Mouse (Mus musculus) liver, adult 2 months (tissue): ENCODE measurements around the gene Cckar. TPM values are rescaled to one million over a fixed set of nuclear protein-coding genes. Genes with fewer than 3 reads are reported as not detected.

Experiments used
- DNase-seq: peaks from one replicate; pipeline ENCODE4 v3.0.0-alpha.2; 2011; ENCODE audit warnings: low read depth, low spot score; ENCODE audit errors: extremely low read depth
- H3K27ac ChIP-seq: fragments of 200-500 bp; replicated peaks from 2 replicates; pipeline ENCODE4 v1.5.1; 2012; ENCODE audit warnings: low read depth, mild to moderate bottlenecking, control low read depth, inconsistent platforms, low read length; ENCODE audit not compliant: insufficient read depth
- H3K27me3 ChIP-seq: fragments of 200-500 bp; 2 replicates; pipeline ENCODE4 v1.6.1; 2012; ENCODE audit warnings: mild to moderate bottlenecking, moderate library complexity, low read length, inconsistent platforms; ENCODE audit not compliant: control insufficient read depth, insufficient read depth
- H3K36me3 ChIP-seq: fragments of 200-500 bp; 2 replicates; pipeline ENCODE4 v1.6.1; 2012; ENCODE audit warnings: low read length, inconsistent platforms; ENCODE audit not compliant: control insufficient read depth, insufficient read depth
- H3K4me1 ChIP-seq: fragments of 200-500 bp; 2 replicates; pipeline ENCODE4 v1.6.1; 2011; ENCODE audit warnings: low read length; ENCODE audit not compliant: control insufficient read depth, insufficient read depth
- H3K4me3 ChIP-seq: fragments of 200-500 bp; 2 replicates; pipeline ENCODE4 v1.5.1; 2011; ENCODE audit warnings: low read depth, mild to moderate bottlenecking, control low read depth, low read length, moderate library complexity; ENCODE audit not compliant: insufficient read depth
- H3K79me2 ChIP-seq: fragments of 200-500 bp; 2 replicates; pipeline ENCODE4 v1.6.1; 2012; ENCODE audit warnings: inconsistent platforms, mild to moderate bottlenecking, low read length, moderate library complexity; ENCODE audit not compliant: control insufficient read depth, insufficient read depth
- H3K9ac ChIP-seq: fragments of 200-500 bp; 2 replicates; pipeline ENCODE4 v1.6.1; 2012; ENCODE audit warnings: low read depth, mild to moderate bottlenecking, control low read depth, inconsistent platforms, low read length
- CTCF ChIP-seq: fragments of 200-500 bp; IDR thresholded peaks from 2 replicates; pipeline ENCODE4 v1.5.1; 2011; ENCODE audit warnings: low read depth, low read length, control low read depth
- POLR2A ChIP-seq: fragments of 200-500 bp; IDR thresholded peaks from 2 replicates; pipeline ENCODE4 v1.6.1; 2011; ENCODE audit warnings: low read length, control low read depth; ENCODE audit not compliant: insufficient read depth; ENCODE audit errors: extremely low read depth
- WGBS: fragments of 180-500 bp; shearing (Covaris S2); methylation state at CpG from one replicate; pipeline ENCODE4 v1.1.7; 2018; 5-methylcytosine and 5-hydroxymethylcytosine counted together
- polyA plus RNA-seq: library from polyadenylated mRNA; depleted of rRNA; stranded (reverse); fragments of >200 nt; gene quantifications from 2 replicates; pipeline ENCODE4 v1.2.3, GENCODE M21; 2012; rRNA removed
- total RNA-seq: library from RNA; depleted of rRNA; stranded (reverse); fragments of >200 nt; gene quantifications from 2 replicates; pipeline ENCODE4 v1.2.3, GENCODE M21; 2014; rRNA removed

Cckar gene
- total RNA-seq (0.13 and 0.37 TPM in 2 replicates), polyA plus RNA-seq (not detected in 2 replicates)

DNA sequence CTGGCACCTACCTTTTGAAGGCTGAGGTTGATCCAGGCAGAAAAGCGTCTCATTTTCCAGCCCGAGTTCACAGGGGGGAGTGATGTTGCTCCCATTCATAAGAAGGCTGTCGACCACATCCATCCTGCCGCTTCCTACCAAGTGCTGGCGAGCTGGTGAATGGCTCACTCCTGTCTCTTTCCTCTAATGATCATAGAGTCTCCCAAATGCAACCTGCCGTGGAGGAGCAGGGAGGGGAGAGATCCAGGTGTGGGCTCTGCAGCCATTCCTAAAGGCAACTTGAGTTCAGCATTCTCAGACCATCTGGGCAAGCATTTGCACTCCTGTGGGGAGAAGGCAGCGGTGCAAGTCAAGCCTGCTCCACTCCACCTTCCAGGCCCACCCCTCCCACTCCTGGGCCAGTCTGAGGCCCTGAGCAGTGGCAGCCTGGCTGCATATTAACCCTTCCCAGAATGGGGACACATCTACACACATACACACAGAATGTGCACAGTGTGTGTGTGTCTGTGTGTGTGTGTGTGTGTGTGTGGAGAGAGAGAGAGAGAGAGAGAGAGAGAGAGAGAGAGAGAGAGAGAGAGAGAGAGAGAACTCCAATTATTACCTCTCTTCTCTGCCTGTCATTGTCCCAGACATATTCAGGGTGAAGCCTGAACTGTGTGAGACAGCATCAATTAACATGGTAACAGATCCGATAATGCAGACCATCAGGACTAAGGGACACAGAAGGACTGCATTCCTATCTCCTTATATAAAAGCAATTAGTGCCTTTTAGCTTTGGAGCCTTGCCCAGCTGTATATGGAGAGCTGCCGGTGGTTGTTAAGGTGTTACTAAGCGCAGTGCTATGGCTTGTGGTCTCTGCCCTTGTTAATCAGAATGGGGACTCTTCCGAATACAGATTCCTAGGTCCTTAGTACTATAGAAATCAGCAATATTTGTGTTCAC is at the start of gene Cckar:
Gene Cckar, minus strand, starts transcription at position 471 of the 943 bp plus-strand sequence.
- DNase-seq: no peak
- H3K4me3 ChIP-seq: no peak within 1 kb of the TSS
- WGBS: 61% methylated on average over 11 of the region's 11 CpGs
- H3K27ac ChIP-seq: no peak within 1 kb of the TSS
- no peak within 1 kb of the TSS for H3K9ac ChIP-seq
- no peaks in the 10 kb centered on the region for H3K79me2 ChIP-seq
- TF ChIP-seq CTCF: no peak
- TF ChIP-seq POLR2A: no peak
- no peaks in the 10 kb centered on the region for H3K36me3 ChIP-seq
- H3K4me1 ChIP-seq: no peaks in the 10 kb centered on the region
- no peaks in the 10 kb centered on the region for H3K27me3 ChIP-seq

DNA sequence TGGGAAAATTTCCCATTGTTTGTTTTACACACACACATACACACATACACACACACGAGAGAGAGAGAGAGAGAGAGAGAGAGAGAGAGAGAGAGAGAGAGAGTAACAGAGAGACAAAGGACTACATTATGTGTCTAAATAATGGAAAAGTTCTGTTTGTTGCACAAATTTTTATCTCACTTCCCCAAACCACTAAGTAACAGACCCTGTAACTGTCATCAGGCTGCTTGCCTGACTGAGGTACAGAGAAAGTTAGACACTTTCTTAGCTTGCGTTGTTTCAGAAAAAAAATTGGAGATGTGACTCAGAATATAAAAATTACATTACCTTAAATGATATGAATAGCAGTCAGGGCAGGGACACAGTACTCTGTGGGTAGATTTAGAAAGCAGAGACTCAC is 36.6 kb upstream of the Cckar start:
- no peaks in the 10 kb centered on the region for H3K4me1 ChIP-seq
- H3K27me3 ChIP-seq: no peaks in the 10 kb centered on the region
- no peaks in the 10 kb centered on the region for H3K79me2 ChIP-seq
- H3K4me3 ChIP-seq: no peak overlapping the region
- 64% methylated on average over 2 of the region's 2 CpGs for WGBS
- no peak overlapping the region for H3K9ac ChIP-seq
- no peak for DNase-seq
- H3K36me3 ChIP-seq: no peaks in the 10 kb centered on the region
- TF ChIP-seq POLR2A (no peak), CTCF (no peak)
- H3K27ac ChIP-seq: no peak overlapping the region

DNA sequence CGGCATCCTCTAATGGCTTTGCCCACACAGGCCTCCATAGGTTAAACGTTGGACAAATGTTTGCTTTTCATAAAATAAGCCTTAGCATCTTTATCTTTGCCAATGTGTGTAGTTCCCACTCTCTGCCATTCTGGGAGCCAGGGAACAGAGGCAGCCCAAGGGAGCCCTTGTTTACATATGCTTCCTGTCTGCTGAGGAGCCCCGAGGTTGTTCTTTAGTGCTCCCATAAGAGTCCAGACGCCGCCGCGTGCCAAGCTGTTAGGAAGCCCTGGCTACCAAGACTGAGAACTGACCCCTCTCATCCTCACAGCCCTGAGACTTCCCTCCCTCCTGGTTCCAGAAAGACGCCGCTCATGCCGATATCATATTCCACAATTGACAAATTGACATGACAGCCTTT is 25.4 kb upstream of the Cckar start:
- no peak for DNase-seq
- Histone ChIP-seq H3K27ac (no peak overlapping the region), H3K4me3 (no peak overlapping the region), H3K9ac (no peak overlapping the region), H3K79me2 (no peaks in the 10 kb centered on the region), H3K36me3 (no peaks in the 10 kb centered on the region), H3K4me1 (no peaks in the 10 kb centered on the region), H3K27me3 (no peaks in the 10 kb centered on the region)
- 52% methylated on average over 10 of the region's 10 CpGs for WGBS
- TF ChIP-seq CTCF: no peak
- TF ChIP-seq POLR2A: no peak

DNA sequence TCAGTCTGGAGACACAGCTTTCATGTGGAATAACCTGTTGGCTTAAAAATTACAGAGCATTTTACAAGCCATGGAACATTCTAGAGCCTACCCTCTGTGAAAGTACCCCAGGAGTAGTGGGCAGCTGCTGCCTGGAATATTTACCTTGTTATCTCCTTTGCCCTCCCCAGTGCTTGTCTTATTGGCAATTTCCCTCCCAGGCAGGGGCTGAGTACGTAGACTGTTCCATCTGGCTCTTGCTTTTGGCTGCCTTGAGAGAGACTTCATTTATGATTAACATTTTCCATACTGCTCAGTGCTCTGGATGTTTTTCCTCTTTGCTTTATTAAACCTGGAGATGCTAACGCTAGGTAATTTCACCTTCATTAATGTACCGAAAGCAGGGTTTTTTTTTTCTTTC is 20.1 kb upstream of the Cckar start:
- H3K4me3 ChIP-seq: no peak overlapping the region
- no peak for DNase-seq
- TF ChIP-seq CTCF (no peak), POLR2A (no peak)
- no peaks in the 10 kb centered on the region for H3K27me3 ChIP-seq
- no peaks in the 10 kb centered on the region for H3K36me3 ChIP-seq
- H3K9ac ChIP-seq: no peak overlapping the region
- WGBS: 70% methylated on average over 3 of the region's 3 CpGs
- no peaks in the 10 kb centered on the region for H3K4me1 ChIP-seq
- H3K79me2 ChIP-seq: no peaks in the 10 kb centered on the region
- H3K27ac ChIP-seq: no peak overlapping the region

DNA sequence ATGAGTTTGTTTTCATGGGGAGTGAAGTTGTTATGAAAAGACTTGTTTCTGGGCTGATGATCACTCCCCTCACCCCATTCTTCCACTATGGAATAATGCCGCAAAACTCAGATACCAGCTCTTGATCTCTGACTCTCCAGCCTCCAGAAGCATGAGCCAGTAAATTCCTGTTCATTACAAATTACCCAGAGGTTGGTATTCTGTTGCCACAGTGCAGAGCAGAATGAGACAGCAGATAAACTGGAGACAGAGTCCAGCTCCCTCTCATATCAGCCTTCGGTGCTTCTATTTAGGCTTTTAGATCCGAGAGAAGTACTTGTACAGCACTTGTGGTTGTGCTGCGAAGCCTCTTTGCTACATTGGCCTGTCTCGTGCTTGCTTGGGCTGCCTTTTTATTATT is 18.5 kb upstream of the Cckar start:
- WGBS: 82% methylated on average over 5 of the region's 5 CpGs
- H3K9ac ChIP-seq: no peak overlapping the region
- no peaks in the 10 kb centered on the region for H3K36me3 ChIP-seq
- TF ChIP-seq CTCF: no peak
- TF ChIP-seq POLR2A: no peak
- H3K27me3 ChIP-seq: no peaks in the 10 kb centered on the region
- H3K79me2 ChIP-seq: no peaks in the 10 kb centered on the region
- no peak overlapping the region for H3K27ac ChIP-seq
- no peak overlapping the region for H3K4me3 ChIP-seq
- H3K4me1 ChIP-seq: no peaks in the 10 kb centered on the region
- no peak for DNase-seq

DNA sequence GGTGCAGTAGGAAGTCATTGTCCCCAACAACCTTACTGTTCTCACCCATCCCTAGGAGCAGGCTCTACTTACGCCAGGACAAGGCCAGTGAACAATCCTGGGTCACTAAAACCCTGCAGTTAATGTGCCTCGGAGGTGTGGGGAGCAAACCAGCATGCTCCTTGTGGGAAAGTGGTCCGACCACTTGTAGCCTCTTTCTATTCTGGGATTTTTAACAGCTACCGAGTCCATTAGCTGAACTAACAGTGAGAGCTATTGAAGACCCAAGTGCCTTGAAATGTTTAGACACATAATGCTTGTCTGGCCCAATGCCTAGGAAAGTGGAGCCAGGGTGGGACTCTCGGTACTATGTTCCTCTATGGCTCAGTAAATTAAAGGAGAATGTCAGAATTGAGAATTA is 9.0 kb upstream of the Cckar start:
- 69% methylated on average over 5 of the region's 5 CpGs for WGBS
- H3K27ac ChIP-seq: no peak overlapping the region
- no peaks in the 10 kb centered on the region for H3K4me1 ChIP-seq
- no peak for DNase-seq
- TF ChIP-seq CTCF: no peak
- H3K79me2 ChIP-seq: no peaks in the 10 kb centered on the region
- no peak overlapping the region for H3K9ac ChIP-seq
- no peaks in the 10 kb centered on the region for H3K27me3 ChIP-seq
- H3K4me3 ChIP-seq: no peak overlapping the region
- H3K36me3 ChIP-seq: no peaks in the 10 kb centered on the region
